Mouse (Mus musculus) liver, adult (tissue): ENCODE measurements at regions not wholly inside any gene's neighbourhood (a gene's known extent, or its start where the extent isn't known, plus 50 kb on each side); places are given as distances from the start of the nearest gene placed in this dataset.

Experiments used
- GATA4 ChIP-seq: IDR thresholded peaks from 2 replicates; pipeline ENCODE4 v1.6.1; 2014; ENCODE audit warnings: mild to moderate bottlenecking, low read length; ENCODE audit not compliant: insufficient replicate concordance

GRCm38 (mm10) chr4:152825185-152825584, 347.5 kb upstream of the Kcnab2 start:
- no peak for TF ChIP-seq GATA4

GRCm38 (mm10) chr4:152816139-152816757, 338.6 kb upstream of the Kcnab2 start:
- no peak for TF ChIP-seq GATA4

GRCm38 (mm10) chr4:152806611-152807010, 328.9 kb upstream of the Kcnab2 start:
- TF ChIP-seq GATA4: no peak

- TF ChIP-seq GATA4: no peak
Measured at GRCm38 (mm10) chr4:152799392-152799791, 321.7 kb upstream of the Kcnab2 start.

- TF ChIP-seq GATA4: no peak
Measured at GRCm38 (mm10) chr4:152788431-152788830, 310.8 kb upstream of the Kcnab2 start.

GRCm38 (mm10) chr4:152784972-152785371, 307.3 kb upstream of the Kcnab2 start:
- TF ChIP-seq GATA4: no peak

GRCm38 (mm10) chr4:152779526-152779925, 301.9 kb upstream of the Kcnab2 start:
- TF ChIP-seq GATA4: no peak

GRCm38 (mm10) chr4:152775801-152776200, 298.1 kb upstream of the Kcnab2 start:
- TF ChIP-seq GATA4: no peak; the same call in 1 of the 2 replicates

- TF ChIP-seq GATA4: no peak
Measured at GRCm38 (mm10) chr4:152771386-152771785, 293.7 kb upstream of the Kcnab2 start.

- no peak for TF ChIP-seq GATA4
Measured at GRCm38 (mm10) chr4:152767372-152767771, 289.7 kb upstream of the Kcnab2 start.

- TF ChIP-seq GATA4: no peak
Measured at GRCm38 (mm10) chr4:152763116-152763515, 285.4 kb upstream of the Kcnab2 start.

GRCm38 (mm10) chr4:152762576-152762975, 284.9 kb upstream of the Kcnab2 start:
- no peak for TF ChIP-seq GATA4

GRCm38 (mm10) chr4:152757191-152757590, 279.5 kb upstream of the Kcnab2 start:
- TF ChIP-seq GATA4: no peak

- TF ChIP-seq GATA4: no peak
Measured at GRCm38 (mm10) chr4:152756535-152756934, 278.9 kb upstream of the Kcnab2 start.

GRCm38 (mm10) chr4:152755756-152756155, 278.1 kb upstream of the Kcnab2 start:
- no peak for TF ChIP-seq GATA4

GRCm38 (mm10) chr4:152744366-152744765, 266.7 kb upstream of the Kcnab2 start:
- TF ChIP-seq GATA4: no peak

- TF ChIP-seq GATA4: no peak
Measured at GRCm38 (mm10) chr4:152733017-152733416, 255.3 kb upstream of the Kcnab2 start.
